Mouse (Mus musculus) cerebellum, adult 8-10 months (tissue): ENCODE results near the gene Sel1l3.
A peak's percentile ranks its signal among the peaks of the same experiment; 100 is the strongest.

Source experiments
- DNase-seq: peaks from one replicate; pipeline ENCODE4 v3.0.0; 2022

Sel1l3 gene

GRCm38 (mm10) chr5:53139566-53139965 lies 74.2 kb downstream of the Sel1l3 start:
- DNase-seq: peak; percentile 19

DNA sequence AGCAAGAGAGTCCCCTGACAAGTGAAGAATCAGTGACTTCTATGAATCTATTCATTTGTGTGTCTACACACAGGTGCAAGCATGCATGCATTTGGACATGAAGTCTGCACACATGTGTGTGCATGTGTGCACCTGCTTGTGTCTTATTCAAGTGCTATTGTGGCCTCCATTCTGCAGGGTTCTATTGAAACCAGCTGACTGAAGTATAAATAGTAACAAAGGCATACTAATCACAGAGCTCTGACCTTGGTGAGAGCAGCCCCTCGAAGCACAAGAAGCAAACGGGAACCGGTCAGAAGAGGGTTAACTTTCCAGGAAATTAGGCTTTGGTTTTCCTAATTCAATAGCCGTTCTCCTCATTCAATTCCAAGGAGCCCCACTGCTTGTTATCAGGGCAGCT lies 74.6 kb downstream of the Sel1l3 start:
- DNase-seq: peak; percentile 21

- peak; percentile 71 for DNase-seq
Measured at GRCm38 (mm10) chr5:53138025-53138424, 75.7 kb downstream of the Sel1l3 start.

GRCm38 (mm10) chr5:53135984-53136383 lies 77.7 kb downstream of the Sel1l3 start:
- no peak for DNase-seq

DNA sequence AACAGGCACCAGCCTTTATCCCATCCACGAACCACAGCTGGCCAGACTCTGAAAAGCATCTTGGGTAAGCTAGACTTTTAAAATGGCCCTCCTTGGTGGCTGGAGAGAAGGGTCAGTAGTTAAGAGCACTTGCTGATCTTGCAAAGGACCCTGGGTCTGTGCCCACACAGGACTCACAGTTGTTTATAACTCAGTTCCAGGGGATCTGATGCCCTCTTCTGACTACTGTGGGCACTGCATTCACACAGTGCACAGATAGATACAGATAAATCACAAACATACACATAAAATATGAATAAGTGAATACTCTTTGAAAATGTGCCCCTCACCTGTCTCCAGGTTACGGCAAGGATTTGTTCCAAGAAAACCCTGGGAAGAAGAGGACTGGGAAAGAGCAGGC lies 79.7 kb downstream of the Sel1l3 start:
- DNase-seq: no peak

DNA sequence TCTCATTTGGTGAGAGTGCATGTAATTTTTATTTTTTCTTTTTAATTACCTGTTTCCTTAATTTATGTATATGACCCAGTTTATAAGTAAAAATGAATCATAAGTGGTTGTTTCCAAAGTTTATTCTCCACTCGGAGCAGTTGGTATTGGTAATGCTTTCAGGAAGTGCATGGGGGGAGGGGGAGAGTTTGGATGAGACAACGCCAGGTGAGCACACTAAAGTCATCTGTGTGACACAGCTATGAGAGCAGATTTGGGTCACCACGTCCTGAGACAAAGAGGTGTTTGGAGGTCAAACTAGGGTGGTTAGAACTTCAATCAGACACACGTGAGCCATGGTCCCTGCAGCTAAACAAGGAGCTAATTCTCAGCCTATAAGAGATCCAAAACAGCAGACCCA lies 89.0 kb downstream of the Sel1l3 start:
- DNase-seq: no peak

GRCm38 (mm10) chr5:53123525-53124286 lies 90.0 kb downstream of the Sel1l3 start:
- peak; percentile 52 for DNase-seq

DNA sequence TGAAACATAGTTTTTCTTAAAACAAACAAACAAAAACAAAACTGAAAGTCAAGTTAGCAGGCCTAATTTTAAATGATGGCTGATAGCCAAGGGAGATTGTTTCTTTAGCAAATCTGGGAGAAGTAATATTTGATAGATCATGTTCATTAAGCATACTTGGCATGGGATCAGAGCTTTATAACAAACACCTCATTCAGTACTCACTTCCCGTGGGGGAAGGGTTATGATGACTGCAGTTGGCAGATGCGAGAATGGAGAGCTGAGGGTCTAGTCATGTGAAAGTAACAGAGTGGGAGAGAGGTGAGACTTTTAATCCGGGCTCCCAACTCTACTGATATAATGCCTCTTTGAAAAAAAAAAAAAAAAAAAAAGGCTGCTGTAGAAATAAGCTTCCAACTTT lies 94.0 kb downstream of the Sel1l3 start:
- no peak for DNase-seq

DNA sequence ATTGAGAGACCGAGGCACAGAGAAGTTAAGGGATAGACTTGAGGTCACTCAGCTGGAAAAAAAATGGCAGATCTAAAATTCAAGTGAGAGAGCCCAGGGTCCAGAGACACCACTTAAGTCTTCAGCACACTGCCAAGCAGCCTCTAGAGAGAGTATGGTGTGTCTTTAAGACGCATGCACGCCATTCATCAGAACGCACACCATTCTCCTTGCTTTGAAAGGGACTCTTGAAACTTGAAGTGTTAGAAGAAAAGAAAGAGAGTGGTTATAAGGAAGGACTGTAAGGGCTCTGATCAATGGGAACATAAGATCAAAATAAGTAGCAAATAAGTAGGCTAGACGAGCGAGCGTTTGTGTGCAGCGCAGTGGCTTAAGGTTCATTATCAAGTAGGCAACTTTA lies 95.5 kb downstream of the Sel1l3 start:
- no peak for DNase-seq

DNA sequence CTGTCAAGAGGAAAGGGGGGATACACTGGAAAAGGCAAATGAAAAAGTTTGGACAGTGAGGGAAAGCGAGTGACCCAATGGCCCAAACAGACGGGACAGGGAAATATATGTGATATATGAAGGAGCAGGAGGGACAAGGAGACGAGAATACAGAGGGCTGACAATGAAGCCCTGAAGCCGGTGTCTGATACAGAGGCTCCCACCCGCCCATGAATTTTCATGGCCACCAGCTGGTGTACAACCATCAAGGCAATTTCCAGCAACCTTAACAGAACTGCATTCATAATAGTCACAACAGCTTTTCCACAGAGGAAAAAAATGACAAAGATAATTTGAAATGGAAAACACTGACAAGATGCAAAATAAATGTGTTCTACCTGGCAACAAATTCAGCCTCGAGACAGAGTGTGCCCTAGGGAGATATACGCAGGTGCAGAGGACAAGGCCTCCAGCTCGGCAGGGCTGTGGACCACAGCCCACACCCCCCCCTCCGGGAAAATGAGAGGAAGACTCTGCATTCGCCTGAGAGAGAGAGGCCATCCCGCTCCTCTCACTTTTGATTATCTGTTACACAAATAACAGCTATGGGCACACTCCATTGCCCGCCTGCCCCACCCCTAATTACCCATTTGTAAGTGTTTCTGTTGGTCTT lies 99.0 kb downstream of the Sel1l3 start:
- no peak for DNase-seq

DNA sequence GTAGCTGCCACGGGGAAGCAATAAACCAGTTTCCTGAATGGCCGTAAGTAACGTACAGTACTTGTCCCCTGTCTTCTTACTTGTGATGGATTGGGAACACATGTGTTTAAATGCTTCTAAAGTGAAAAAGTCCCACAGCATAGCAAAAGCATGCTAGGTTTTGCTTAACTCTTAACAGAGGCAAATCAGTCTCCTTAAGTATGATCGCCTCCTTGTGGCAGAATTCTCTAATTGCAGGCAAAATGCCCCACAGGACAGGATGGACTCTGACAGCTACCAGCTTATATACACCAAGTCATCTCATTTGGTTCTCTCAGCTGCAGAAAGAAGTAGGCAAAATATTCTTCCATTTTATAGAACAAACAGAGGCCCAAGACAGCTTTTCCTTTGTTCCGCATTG lies 100.8 kb downstream of the Sel1l3 start:
- no peak for DNase-seq

DNA sequence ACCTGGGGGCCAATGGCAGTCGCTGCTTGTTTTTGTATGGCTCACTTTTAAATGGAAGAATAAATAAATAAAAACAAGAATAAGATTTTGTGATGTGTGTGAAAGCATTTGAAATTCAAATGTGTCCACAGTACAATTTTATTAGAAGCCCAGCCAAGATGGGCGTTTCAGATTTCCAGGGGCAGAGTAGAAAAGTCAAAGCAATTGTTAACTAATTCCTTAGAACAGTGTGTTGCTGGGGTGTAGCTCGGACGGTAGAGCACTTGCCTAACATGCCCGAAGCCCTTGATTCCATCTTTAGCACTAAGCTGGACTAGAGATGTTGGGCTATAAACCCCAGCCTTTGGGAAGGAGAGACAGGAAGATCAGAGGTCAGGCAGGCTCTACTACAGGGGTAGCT lies 102.7 kb downstream of the Sel1l3 start:
- no peak for DNase-seq

DNA sequence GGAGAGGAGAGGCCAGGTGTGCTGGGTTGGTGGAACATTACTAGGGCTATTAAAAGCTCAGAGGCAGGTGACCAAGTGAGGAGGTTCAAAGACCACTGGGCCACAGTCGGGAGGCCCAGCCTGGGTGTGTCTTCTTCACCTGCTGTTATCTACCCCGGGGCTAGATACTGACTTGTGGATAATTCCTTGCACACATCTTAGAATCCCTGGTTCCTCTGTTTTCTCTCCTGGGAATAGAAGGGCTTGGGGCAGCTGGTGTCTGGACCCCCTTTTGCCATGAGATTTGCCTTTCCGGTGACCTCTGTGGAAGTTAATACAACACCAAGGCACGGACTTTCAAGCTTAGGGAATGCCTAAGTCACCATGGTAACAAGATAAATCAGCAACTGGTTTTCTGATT lies 103.5 kb downstream of the Sel1l3 start:
- DNase-seq: no peak

GRCm38 (mm10) chr5:53108668-53109067 lies 105.1 kb downstream of the Sel1l3 start:
- DNase-seq: no peak

DNA sequence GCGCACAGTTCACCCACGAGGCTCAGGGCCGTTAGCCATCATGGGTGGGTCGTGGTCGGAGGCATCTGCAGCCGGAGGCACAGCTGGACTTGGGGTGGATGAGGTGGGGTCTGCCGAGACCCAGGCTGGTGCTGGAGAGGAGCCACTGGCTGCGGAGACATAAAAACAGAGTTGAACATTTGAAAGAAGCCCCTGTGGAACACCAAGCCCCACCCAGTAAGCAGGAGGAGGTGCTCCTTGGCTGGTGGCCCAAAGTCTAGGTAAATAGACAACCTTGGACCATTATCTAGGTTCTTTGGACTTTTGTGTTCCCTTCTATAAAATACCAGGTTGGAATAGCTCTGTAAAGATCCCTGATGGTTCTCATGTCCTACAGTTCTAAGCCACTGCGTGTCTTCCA lies 105.7 kb downstream of the Sel1l3 start:
- no peak for DNase-seq

DNA sequence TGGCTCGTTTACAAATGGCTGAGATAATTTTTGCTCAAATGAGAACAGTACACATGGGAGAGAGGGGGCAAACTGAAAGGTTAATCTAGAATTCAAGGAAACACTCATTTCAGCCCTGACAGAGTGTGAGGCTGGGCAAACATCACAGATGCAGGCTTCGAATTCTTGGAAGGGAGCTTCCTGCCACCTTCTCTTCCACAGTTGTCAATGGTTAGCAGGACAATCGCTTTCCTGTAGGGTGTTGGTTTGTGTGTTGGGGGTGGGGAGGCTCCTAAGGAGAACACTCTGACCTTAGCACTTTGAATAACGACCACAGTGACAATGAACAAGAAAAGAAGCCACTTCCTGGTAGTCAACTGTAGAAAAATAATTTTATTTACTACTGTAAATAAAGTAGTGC lies 107.0 kb downstream of the Sel1l3 start:
- no peak for DNase-seq

GRCm38 (mm10) chr5:53106125-53106524 lies 107.6 kb downstream of the Sel1l3 start:
- no peak for DNase-seq

DNA sequence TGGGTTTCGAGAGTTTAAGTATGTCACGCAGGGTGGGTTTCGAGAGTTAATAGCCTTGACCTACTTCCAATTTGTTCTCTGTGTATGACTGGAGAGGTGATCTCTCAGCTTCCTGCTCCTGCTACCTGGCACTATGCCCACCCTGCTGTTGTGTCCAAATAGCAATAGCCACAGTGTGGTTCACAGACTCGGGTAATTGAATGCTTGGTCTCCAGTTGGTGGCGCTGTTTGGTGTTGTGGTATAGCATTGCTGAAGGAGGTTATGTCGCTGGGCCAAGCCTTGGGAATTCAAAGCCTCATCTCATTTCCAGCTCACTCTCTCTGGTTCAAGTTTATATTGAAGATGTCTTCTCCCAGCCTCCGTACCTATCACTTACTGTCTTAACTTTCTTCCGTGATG lies 108.0 kb downstream of the Sel1l3 start:
- DNase-seq: peak; percentile 77

DNA sequence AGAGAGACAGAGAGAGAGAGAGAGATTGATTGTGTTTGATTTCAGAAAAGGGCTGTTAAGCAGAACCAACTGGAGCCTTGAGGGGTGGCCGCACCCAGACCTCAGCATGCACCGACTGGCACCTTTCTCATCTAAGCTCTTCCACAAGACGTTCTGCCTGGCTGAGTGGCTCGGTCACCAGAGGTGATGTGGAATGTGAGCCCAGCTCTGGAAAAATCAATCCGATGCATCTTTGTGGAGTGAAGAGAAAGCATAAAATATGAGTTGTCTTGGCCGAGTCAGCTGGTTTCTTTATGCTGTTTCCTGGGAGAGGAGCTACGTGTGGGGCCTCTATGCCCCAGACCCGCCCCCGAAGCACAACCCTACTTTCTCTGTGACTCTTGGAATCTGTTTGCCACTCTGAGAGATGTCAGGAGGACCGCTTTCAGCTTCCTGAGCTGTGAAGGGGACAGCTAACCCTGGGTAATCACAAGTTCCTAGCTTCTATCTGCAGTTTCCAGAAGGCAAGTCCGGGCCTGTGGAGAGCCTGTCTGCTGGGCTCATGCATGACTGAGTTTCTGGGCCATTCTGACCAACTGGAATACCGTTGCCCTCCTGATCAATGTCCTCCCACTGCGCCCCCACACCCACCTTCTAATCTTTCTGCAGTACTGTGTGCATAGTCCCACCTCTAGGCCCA lies 109.4 kb downstream of the Sel1l3 start:
- DNase-seq: no peak

- no peak for DNase-seq
Measured at GRCm38 (mm10) chr5:53101848-53102473, 111.8 kb downstream of the Sel1l3 start.

GRCm38 (mm10) chr5:53091331-53091730 lies 122.4 kb downstream of the Sel1l3 start:
- DNase-seq: no peak

- no peak for DNase-seq
Measured at GRCm38 (mm10) chr5:53087452-53087851, 126.3 kb downstream of the Sel1l3 start.

DNA sequence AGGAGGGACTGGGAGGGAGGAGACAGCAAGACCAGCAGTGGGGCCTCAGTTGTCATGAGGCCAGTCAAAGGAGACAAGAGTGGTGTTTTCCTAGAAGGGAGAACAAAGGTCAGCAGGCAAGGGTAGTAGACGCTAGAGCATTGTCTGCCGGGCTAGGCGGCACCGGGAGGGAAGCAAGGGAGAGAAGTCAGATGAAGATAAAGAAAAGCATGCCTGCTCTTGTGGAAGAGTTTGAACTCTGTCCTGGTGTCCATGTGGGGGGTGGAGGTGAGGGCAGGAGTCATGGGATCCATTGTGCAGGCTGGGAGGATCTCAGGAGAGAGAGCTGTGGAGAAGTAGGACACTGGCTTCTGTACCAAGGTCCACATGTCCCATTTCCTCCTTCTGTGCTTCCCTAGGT lies 135.3 kb downstream of the Sel1l3 start:
- no peak for DNase-seq

DNA sequence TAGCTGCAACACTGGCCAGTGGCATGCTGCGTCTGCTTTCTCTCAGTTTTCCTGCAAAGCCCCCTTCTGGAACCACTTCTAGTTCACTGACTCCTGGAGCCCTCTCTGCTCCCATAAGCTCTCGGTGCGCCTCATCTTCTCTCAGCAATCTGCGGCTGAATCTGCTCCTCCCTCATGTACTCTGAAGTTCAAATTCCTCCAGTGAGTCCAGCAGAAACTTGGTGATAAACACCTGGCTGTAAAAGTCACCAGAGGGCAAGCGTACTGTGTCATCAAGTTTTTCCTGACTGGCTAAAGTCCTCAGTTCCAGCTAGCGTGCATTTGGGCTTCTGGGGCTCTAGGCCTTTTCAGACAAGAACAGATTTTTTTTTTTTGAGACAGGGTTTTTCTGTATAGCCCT lies 139.2 kb downstream of the Sel1l3 start:
- no peak for DNase-seq
